Mouse (Mus musculus) liver, embryonic 15.5 days (tissue): ENCODE measurements around the gene Ddc. TPM values are rescaled to one million over a fixed set of nuclear protein-coding genes. Genes with fewer than 3 reads are reported as not detected.

Source experiments
- ATAC-seq: fragments of 200-750 bp; cut with Nextera tagmentation; 2 replicates; pipeline ENCODE4 v1.8.0; 2017; ENCODE audit warnings: moderate number of reproducible peaks, mild to moderate bottlenecking, moderate library complexity; ENCODE audit not compliant: insufficient read depth
- H3K27ac ChIP-seq: fragments of 300-500 bp; sonication (generic); replicated peaks from 2 replicates; pipeline ENCODE4 v1.5.1; 2015; ENCODE audit warnings: mild to moderate bottlenecking, inconsistent platforms
- H3K27me3 ChIP-seq: fragments of 300-500 bp; sonication (generic); 2 replicates; pipeline ENCODE4 v1.6.1; 2015; ENCODE audit warnings: mild to moderate bottlenecking, inconsistent platforms
- H3K36me3 ChIP-seq: fragments of 300-500 bp; sonication (generic); replicated peaks from 2 replicates; pipeline ENCODE4 v1.6.1; 2015; ENCODE audit warnings: moderate library complexity, mild to moderate bottlenecking, inconsistent platforms
- H3K4me1 ChIP-seq: fragments of 300-500 bp; sonication (generic); replicated peaks from 2 replicates; pipeline ENCODE4 v1.6.1; 2015; ENCODE audit warnings: inconsistent platforms
- H3K4me2 ChIP-seq: fragments of 300-500 bp; sonication (generic); 2 replicates; pipeline ENCODE4 v1.6.1; 2015; ENCODE audit warnings: moderate library complexity, mild to moderate bottlenecking, inconsistent platforms
- H3K4me3 ChIP-seq: fragments of 300-500 bp; sonication (generic); replicated peaks from 2 replicates; pipeline ENCODE4 v1.5.1; 2015; ENCODE audit warnings: mild to moderate bottlenecking, inconsistent platforms
- H3K9ac ChIP-seq: fragments of 300-500 bp; sonication (generic); 2 replicates; pipeline ENCODE4 v1.6.1; 2015; ENCODE audit warnings: moderate library complexity, mild to moderate bottlenecking, inconsistent platforms
- H3K9me3 ChIP-seq: fragments of 300-500 bp; sonication (generic); replicated peaks from 2 replicates; pipeline ENCODE4 v1.6.1; 2016; ENCODE audit warnings: inconsistent platforms
- WGBS: fragments of 180-500 bp; shearing (Covaris S2); methylation state at CpG from one replicate; pipeline ENCODE4 v1.1.7; 2015; ENCODE audit warnings: mixed read lengths; ENCODE audit not compliant: insufficient replicate concordance; 5-methylcytosine and 5-hydroxymethylcytosine counted together
- polyA plus RNA-seq: library from polyadenylated mRNA; unstranded; fragments of >200 nt; fragmentation: Nextera tagmentation; extraction: Ambion mirVana; gene quantifications from 2 replicates; pipeline ENCODE4 v1.2.1, GENCODE M21; 2015

Ddc gene
- polyA plus RNA-seq, 1 experiment from 2014 or later, result 11.1 TPM

DNA sequence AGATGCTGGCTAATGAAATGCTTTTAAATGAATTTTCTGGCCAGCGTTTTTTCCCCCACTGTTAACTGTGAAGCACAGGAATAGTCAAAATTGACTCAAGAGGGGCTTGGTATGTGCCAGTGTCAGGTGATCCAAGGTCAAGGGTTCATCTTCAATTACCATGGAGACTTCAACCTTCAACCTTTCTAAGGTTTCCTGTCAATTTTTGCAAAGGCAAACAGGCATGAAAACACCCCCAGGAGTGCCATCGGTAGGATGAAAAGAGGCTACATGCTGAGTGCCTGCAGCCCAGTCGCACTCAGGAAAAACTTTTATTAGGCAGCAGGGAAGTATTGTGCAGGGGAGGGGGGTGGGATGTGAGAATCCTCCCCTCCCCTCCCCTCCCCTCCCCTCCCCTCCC is 12.0 kb downstream of the Ddc start:
- peak overlapping the region; percentile 50; the same call in 1 of the 2 replicates for H3K4me2 ChIP-seq
- no peaks in the 10 kb centered on the region for H3K9me3 ChIP-seq
- H3K27me3 ChIP-seq, result no peaks in the 10 kb centered on the region
- WGBS, result 28% methylated on average over 3 of the region's 3 CpGs
- peak overlapping the region; percentile 69 for H3K27ac ChIP-seq
- ATAC-seq, result no peak
- H3K4me1 ChIP-seq, result peaks cover 80% of the 10 kb centered on the region
- no peak overlapping the region for H3K9ac ChIP-seq
- H3K4me3 ChIP-seq, result no peak overlapping the region
- H3K36me3 ChIP-seq, result no peaks in the 10 kb centered on the region

DNA sequence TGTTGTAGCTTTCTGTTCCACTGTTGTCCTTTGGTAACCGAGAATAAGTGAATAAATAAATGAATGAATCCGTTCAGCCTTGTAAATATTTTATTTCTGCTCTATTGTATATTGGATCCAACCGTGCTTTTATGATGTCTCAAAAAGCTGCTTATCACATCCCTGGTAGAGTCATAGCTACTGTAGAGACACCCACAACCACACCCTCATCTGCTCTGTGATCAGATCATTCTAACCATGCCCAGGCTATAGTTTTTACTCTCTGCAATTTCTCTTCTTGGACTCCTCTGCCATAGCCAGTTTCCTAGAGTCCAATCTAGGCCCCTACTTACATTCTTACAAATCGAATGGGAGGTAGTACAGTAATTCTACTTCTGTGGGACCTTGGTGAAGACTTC is 12.7 kb downstream of the Ddc start:
- Histone ChIP-seq H3K4me2 (peak overlapping the region; percentile 50), H3K36me3 (no peaks in the 10 kb centered on the region)

DNA sequence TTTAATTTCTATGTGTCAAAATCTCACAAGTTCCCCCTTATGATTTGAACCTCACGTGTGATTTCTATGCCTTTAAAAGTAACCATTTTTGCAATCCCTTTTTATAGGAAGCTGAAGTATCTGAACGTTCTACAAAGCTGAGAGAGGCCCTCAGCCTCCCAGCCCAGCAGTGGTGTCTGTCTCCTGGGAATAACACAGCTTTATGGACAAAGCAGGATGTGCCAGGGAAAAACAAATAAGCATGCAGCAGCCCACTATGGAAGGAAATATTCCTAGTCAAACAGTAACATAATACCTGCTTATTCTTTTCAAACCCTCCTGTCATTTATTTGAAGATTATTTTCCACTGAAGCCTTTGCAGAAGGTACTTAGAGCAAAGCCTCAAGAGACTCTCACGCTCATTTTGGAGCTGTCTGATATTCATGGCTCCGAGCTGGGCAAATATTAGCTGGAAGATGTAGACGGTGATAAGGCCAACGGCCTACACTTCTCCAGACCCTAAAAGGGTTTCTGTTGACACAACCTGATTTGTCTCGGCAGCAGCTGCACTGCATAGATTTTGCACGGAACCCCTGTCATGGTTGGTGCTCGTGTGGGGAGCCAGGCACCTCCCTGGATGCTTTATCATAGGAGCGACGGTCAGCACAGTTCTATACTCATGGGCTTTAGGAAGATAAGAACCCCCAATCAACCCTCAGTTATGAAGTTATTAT is 13.3 kb downstream of the Ddc start:
- Histone ChIP-seq H3K9me3 (no peaks in the 10 kb centered on the region), H3K4me2 (peak overlapping the region; percentile 50), H3K9ac (no peak overlapping the region), H3K27ac (peak overlapping the region; percentile 69), H3K27me3 (no peaks in the 10 kb centered on the region; the same call in 1 of the 2 replicates), H3K4me3 (no peak overlapping the region), H3K36me3 (no peaks in the 10 kb centered on the region), H3K4me1 (peaks cover 91% of the 10 kb centered on the region)
- peak; percentile 92 for ATAC-seq
- 12% methylated on average over 11 of the region's 11 CpGs for whole genome bisulfite sequencing

More for the DNA sequence above, 12.7 kb downstream of the Ddc start:
- peak; percentile 88 for ATAC-seq
- no peak overlapping the region for H3K9ac ChIP-seq
- H3K4me3 ChIP-seq, result no peak overlapping the region
- no peaks in the 10 kb centered on the region for H3K27me3 ChIP-seq
- H3K4me1 ChIP-seq, result peaks cover 86% of the 10 kb centered on the region
- H3K9me3 ChIP-seq, result no peaks in the 10 kb centered on the region
- 24% methylated on average over 4 of the region's 4 CpGs for WGBS
- H3K27ac ChIP-seq, result peak overlapping the region; percentile 69

- no peak overlapping the region for H3K4me2 ChIP-seq
- no peak overlapping the region for H3K27ac ChIP-seq
- WGBS, result 63% methylated on average over 1 of the region's 1 CpGs
- no peaks in the 10 kb centered on the region for H3K36me3 ChIP-seq
- no peak for ATAC-seq
- H3K4me1 ChIP-seq, result peaks cover 91% of the 10 kb centered on the region
- no peak overlapping the region for H3K4me3 ChIP-seq
- H3K9me3 ChIP-seq, result no peaks in the 10 kb centered on the region
- no peaks in the 10 kb centered on the region; the same call in 1 of the 2 replicates for H3K27me3 ChIP-seq
- H3K9ac ChIP-seq, result no peak overlapping the region
Observed at GRCm38 (mm10) chr11:11881783-11882155, 16.2 kb downstream of the Ddc start.

GRCm38 (mm10) chr11:11881026-11881782 is 16.7 kb downstream of the Ddc start:
- Histone ChIP-seq H3K9me3 (no peaks in the 10 kb centered on the region), H3K27me3 (no peaks in the 10 kb centered on the region; the same call in 1 of the 2 replicates), H3K4me1 (peaks cover 91% of the 10 kb centered on the region), H3K4me2 (no peak overlapping the region), H3K4me3 (no peak overlapping the region), H3K9ac (0 out of 2 replicates have a peak overlapping the region, but pooled peaks have one; percentile 5), H3K36me3 (no peaks in the 10 kb centered on the region), H3K27ac (no peak overlapping the region)
- 43% methylated on average over 13 of the region's 13 CpGs for WGBS
- no peak for ATAC-seq

DNA sequence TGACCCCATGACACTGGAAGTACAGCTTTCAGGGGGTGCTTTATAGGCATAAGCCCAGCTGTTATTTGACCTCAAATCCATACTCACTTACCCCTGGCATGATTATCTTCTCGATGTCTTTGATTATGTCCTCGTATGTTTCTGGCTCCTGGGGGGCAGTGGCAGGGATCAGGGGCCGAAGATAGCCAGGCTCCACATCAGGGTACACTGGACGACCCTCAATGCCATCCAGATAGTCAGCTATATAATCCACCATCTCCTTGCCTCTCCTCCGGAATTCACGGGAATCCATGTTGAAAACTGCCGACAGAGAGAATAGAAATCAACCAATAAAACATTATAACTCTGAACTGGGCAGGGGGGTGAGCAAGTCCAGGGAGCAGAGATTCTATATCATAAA is 17.6 kb downstream of the Ddc start:
- no peaks in the 10 kb centered on the region for H3K36me3 ChIP-seq
- no peak for ATAC-seq
- no peak overlapping the region for H3K27ac ChIP-seq
- WGBS, result 74% methylated on average over 7 of the region's 7 CpGs
- no peaks in the 10 kb centered on the region for H3K9me3 ChIP-seq
- no peaks in the 10 kb centered on the region; the same call in 1 of the 2 replicates for H3K27me3 ChIP-seq
- peaks cover 87% of the 10 kb centered on the region for H3K4me1 ChIP-seq
- H3K9ac ChIP-seq, result no peak overlapping the region
- H3K4me3 ChIP-seq, result no peak overlapping the region
- H3K4me2 ChIP-seq, result no peak overlapping the region

- H3K4me2 ChIP-seq, result no peak overlapping the region
- H3K27ac ChIP-seq, result no peak overlapping the region
- 64% methylated on average over 4 of the region's 4 CpGs for WGBS
- no peaks in the 10 kb centered on the region for H3K9me3 ChIP-seq
- ATAC-seq, result no peak
- H3K4me1 ChIP-seq, result peaks cover 80% of the 10 kb centered on the region
- H3K4me3 ChIP-seq, result no peak overlapping the region
- H3K36me3 ChIP-seq, result no peaks in the 10 kb centered on the region
- H3K27me3 ChIP-seq, result no peaks in the 10 kb centered on the region; the same call in 1 of the 2 replicates
- H3K9ac ChIP-seq, result no peak overlapping the region
Observed at GRCm38 (mm10) chr11:11879699-11880002, 18.3 kb downstream of the Ddc start.

- Histone ChIP-seq H3K9ac (no peak overlapping the region), H3K4me1 (peaks cover 75% of the 10 kb centered on the region), H3K36me3 (no peaks in the 10 kb centered on the region), H3K9me3 (no peaks in the 10 kb centered on the region), H3K4me2 (no peak overlapping the region), H3K27me3 (no peaks in the 10 kb centered on the region; the same call in 1 of the 2 replicates), H3K27ac (peak overlapping the region; percentile 74; the same call in 1 of the 2 replicates), H3K4me3 (no peak overlapping the region)
- WGBS, result 60% methylated on average over 10 of the region's 10 CpGs
- no peak for ATAC-seq
Observed at GRCm38 (mm10) chr11:11878981-11879698, 18.8 kb downstream of the Ddc start.

GRCm38 (mm10) chr11:11878278-11878980 is 19.5 kb downstream of the Ddc start:
- 0 out of 2 replicates have a peak overlapping the region, but pooled peaks have one; percentile 74 for H3K27ac ChIP-seq
- H3K9ac ChIP-seq, result no peak overlapping the region
- no peaks in the 10 kb centered on the region for H3K9me3 ChIP-seq
- no peak overlapping the region for H3K4me3 ChIP-seq
- no peak for ATAC-seq
- H3K36me3 ChIP-seq, result no peaks in the 10 kb centered on the region
- peaks cover 68% of the 10 kb centered on the region for H3K4me1 ChIP-seq
- WGBS, result 7% methylated on average over 10 of the region's 11 CpGs
- H3K27me3 ChIP-seq, result no peaks in the 10 kb centered on the region; the same call in 1 of the 2 replicates
- H3K4me2 ChIP-seq, result no peak overlapping the region

DNA sequence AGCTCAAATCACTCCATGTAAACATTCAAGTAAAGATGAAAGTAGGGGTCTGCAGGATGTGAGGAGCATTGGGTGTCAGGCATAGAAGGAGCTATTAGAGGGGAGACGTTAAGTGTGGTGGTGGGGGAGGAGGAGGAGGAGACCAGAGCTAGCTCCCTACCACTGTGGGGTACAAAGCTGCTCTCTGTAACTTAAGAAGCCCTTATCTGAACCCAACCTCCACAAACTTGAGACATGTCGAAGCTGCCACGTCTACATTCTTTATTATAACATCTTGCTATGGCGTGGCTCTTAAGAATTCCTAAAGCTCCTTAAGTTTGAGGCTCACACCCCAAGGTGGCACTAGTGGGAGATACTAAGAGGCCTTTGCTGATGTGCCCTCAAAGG is 20.1 kb downstream of the Ddc start:
- ATAC-seq, result no peak
- Histone ChIP-seq H3K27me3 (no peaks in the 10 kb centered on the region; the same call in 1 of the 2 replicates), H3K36me3 (no peaks in the 10 kb centered on the region), H3K4me2 (no peak overlapping the region), H3K9me3 (no peaks in the 10 kb centered on the region), H3K4me1 (peaks cover 63% of the 10 kb centered on the region), H3K27ac (no peak overlapping the region), H3K4me3 (no peak overlapping the region), H3K9ac (no peak overlapping the region)
- WGBS, result 18% methylated on average over 4 of the region's 4 CpGs
